Mouse (Mus musculus) kidney, embryonic 16.5 days (tissue): Measurements from ENCODE around the gene Car6. TPM values are rescaled to one million over a fixed set of nuclear protein-coding genes. Genes with fewer than 3 reads are reported as not detected.
A peak's percentile ranks its signal among the peaks of the same experiment; 100 is the strongest.

ENCODE experiments used
- ATAC-seq: fragments of 200-750 bp; cut with Nextera tagmentation; 2 replicates; pipeline ENCODE4 v1.8.0; 2017; ENCODE audit warnings: moderate TSS enrichment; ENCODE audit not compliant: low FRiP score, low TSS enrichment
- H3K27ac ChIP-seq: fragments of 300-500 bp; sonication (generic); 2 replicates; pipeline ENCODE4 v1.5.1; 2014; ENCODE audit warnings: low read length
- H3K27me3 ChIP-seq: fragments of 300-500 bp; sonication (generic); 2 replicates; pipeline ENCODE4 v1.6.1; 2014; ENCODE audit warnings: low read length, control low read depth, mixed read lengths; ENCODE audit not compliant: insufficient read depth
- H3K36me3 ChIP-seq: fragments of 300-500 bp; sonication (generic); 2 replicates; pipeline ENCODE4 v1.6.1; 2014; ENCODE audit warnings: low read length, control low read depth, mixed read lengths; ENCODE audit not compliant: insufficient read depth
- H3K4me1 ChIP-seq: fragments of 300-500 bp; sonication (generic); 2 replicates; pipeline ENCODE4 v1.6.1; 2014; ENCODE audit warnings: low read length, control low read depth, mixed read lengths; ENCODE audit not compliant: insufficient read depth
- H3K4me2 ChIP-seq: fragments of 300-500 bp; sonication (generic); replicated peaks from 2 replicates; pipeline ENCODE4 v1.6.1; 2014; ENCODE audit warnings: low read depth, low read length
- H3K4me3 ChIP-seq: fragments of 300-500 bp; sonication (generic); 2 replicates; pipeline ENCODE4 v1.5.1; 2014; ENCODE audit warnings: mild to moderate bottlenecking, low read length
- H3K9ac ChIP-seq: fragments of 300-500 bp; sonication (generic); replicated peaks from 2 replicates; pipeline ENCODE4 v1.6.1; 2014; ENCODE audit warnings: low read length
- H3K9me3 ChIP-seq: fragments of 300-500 bp; sonication (generic); 2 replicates; pipeline ENCODE4 v1.6.1; 2016; ENCODE audit warnings: low read length, control low read depth
- WGBS: fragments of 180-500 bp; shearing (Covaris S2); extraction: QIAGEN DNeasy Blood & Tissue Kit; methylation state at CpG from one replicate; pipeline ENCODE4 v1.1.7; 2014; 5-methylcytosine and 5-hydroxymethylcytosine counted together
- polyA plus RNA-seq: library from polyadenylated mRNA; unstranded; fragments of >200 nt; fragmentation: Nextera tagmentation; extraction: Ambion mirVana; gene quantifications from 2 replicates; pipeline ENCODE4 v1.2.1, GENCODE M21; 2015

Gene Car6
- polyA plus RNA-seq, 1 experiment from 2014 or later, result 0.29 TPM

DNA sequence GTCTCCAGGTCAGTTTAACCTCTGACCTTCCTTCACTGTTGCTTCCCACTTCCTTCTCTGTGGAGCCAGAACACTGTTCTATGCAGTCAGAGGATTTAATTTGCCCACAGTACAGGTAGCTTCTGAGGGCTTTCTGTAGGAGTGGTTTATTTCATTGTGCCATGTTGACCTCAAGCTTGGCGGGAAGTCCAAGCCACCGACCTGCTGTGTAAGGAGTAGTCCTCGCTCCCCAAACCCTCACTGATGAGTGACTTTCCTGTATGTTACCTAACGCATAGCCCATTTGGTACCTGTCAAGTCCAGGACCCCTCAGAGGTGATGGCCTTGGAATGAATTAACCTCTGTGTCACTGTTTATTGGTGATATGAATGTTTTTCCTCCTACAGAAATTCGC, 38.0 kb upstream of the Car6 start:
- no peak for ATAC-seq
- WGBS, result 26% methylated on average over 5 of the region's 5 CpGs
- H3K4me1 ChIP-seq, result peaks cover 45% of the 10 kb centered on the region
- H3K9me3 ChIP-seq, result no peaks in the 10 kb centered on the region
- H3K4me3 ChIP-seq, result peak overlapping the region; percentile 95
- peaks cover 45% of the 10 kb centered on the region for H3K36me3 ChIP-seq
- H3K27me3 ChIP-seq, result no peaks in the 10 kb centered on the region
- H3K9ac ChIP-seq, result peak overlapping the region; percentile 96
- H3K4me2 ChIP-seq, result peak overlapping the region; percentile 82
- H3K27ac ChIP-seq, result no peak overlapping the region

GRCm38 (mm10) chr4:150238433-150239086, 37.4 kb upstream of the Car6 start:
- 6% methylated on average over 3 of the region's 3 CpGs for WGBS
- H3K36me3 ChIP-seq, result peaks cover 40% of the 10 kb centered on the region
- peak overlapping the region; percentile 82 for H3K4me2 ChIP-seq
- no peaks in the 10 kb centered on the region for H3K9me3 ChIP-seq
- no peak for ATAC-seq
- H3K27ac ChIP-seq, result peak overlapping the region; percentile 99; the same call in 1 of the 2 replicates
- H3K9ac ChIP-seq, result peak overlapping the region; percentile 96
- H3K27me3 ChIP-seq, result no peaks in the 10 kb centered on the region
- peak overlapping the region; percentile 95 for H3K4me3 ChIP-seq
- peaks cover 45% of the 10 kb centered on the region for H3K4me1 ChIP-seq

GRCm38 (mm10) chr4:150237636-150238361, 36.7 kb upstream of the Car6 start:
- Histone ChIP-seq H3K27me3 (no peaks in the 10 kb centered on the region), H3K4me2 (peak overlapping the region; percentile 82), H3K4me1 (peaks cover 45% of the 10 kb centered on the region), H3K27ac (peak overlapping the region; percentile 99), H3K9ac (peak overlapping the region; percentile 96), H3K9me3 (no peaks in the 10 kb centered on the region), H3K4me3 (peak overlapping the region; percentile 95), H3K36me3 (peaks cover 32% of the 10 kb centered on the region)
- WGBS, result under 1% methylated on average over 21 of the region's 21 CpGs
- ATAC-seq, result no peak

DNA sequence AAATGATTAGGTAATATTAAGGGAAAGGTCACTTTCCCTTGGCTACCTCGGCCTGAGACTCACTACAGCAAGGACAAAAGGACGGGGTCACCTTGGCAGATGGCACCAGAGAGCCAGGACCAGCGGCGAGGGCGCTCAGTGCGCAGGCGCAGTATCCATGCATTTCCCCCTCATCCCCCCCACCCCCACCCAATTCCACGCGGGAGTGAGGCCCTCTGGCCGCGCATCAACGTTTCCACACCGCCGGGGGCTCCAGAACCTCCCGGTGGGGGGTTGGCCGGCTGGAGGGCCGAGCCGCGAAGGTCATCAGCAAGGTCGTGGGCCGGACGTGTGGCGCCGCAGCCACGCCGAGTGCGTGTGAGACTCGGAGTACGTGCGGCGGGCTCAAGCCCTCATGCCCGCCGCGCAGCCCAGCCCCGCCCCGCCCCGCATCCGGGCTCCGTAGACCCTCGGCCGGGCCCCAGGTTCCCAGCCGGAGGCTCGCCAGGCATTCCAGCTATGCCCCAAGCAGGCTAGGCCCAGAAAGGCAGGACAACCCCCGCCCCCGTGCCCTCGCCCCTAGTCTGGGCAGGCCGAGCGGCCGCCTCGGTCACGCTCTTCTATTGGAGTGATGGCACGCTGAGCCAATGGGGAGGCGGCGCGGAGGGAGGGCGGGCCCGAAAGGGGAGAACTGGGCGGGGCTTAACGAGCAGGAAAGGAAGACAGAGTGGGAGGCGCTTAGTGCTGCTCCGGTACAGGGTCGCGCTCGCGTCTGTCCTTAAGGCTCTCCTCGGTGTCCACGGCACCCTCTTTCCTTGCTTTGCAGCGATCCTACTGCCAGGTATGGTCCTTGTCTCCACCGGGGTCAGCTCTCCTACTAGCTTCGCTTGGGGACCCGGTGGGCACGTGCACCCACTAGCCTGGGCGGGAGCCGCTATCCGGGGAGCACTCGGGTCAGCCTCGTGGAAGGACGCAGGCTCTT, 35.7 kb upstream of the Car6 start, which contains the start of gene Eno1:
TSS of gene Eno1 (plus strand) at position 201 of the 961 bp plus-strand sequence.
- no peaks in the 10 kb centered on the region for H3K9me3 ChIP-seq
- H3K4me2 ChIP-seq, result peak within 1 kb of the TSS; percentile 82
- under 1% methylated on average over 72 of the region's 78 CpGs for WGBS
- no peaks in the 10 kb centered on the region for H3K27me3 ChIP-seq
- peak within 1 kb of the TSS; percentile 99 for H3K27ac ChIP-seq
- peak within 1 kb of the TSS; percentile 95 for H3K4me3 ChIP-seq
- H3K9ac ChIP-seq, result peak within 1 kb of the TSS; percentile 96
- ATAC-seq, result peak; percentile 99
- H3K36me3 ChIP-seq, result peaks cover 22% of the 10 kb centered on the region
- peaks cover 46% of the 10 kb centered on the region for H3K4me1 ChIP-seq

DNA sequence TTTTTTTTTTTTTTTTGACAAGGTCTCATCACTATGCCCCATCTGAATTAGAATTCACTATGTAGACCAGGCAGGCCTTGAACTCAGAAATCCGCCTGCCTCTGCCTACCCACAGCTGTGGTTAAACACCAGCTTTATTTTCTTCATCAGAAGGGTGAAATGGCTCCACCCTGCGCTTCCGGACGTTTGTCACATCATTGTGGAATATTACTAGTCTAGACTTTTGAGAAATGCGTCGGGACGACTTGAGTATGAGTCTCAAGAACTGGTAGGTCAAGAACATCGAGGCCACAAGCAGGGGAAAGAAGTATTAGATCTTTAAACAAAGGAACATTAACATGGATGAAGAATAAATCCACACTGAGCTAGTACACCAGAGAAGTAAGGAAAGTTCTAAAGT, 34.9 kb upstream of the Car6 start:
- Histone ChIP-seq H3K27me3 (no peaks in the 10 kb centered on the region), H3K4me3 (peak overlapping the region; percentile 95), H3K27ac (peak overlapping the region; percentile 99), H3K4me2 (peak overlapping the region; percentile 60), H3K9ac (peak overlapping the region; percentile 96), H3K4me1 (peaks cover 50% of the 10 kb centered on the region), H3K9me3 (no peaks in the 10 kb centered on the region), H3K36me3 (peaks cover 14% of the 10 kb centered on the region)
- 81% methylated on average over 8 of the region's 8 CpGs for WGBS
- ATAC-seq, result no peak

DNA sequence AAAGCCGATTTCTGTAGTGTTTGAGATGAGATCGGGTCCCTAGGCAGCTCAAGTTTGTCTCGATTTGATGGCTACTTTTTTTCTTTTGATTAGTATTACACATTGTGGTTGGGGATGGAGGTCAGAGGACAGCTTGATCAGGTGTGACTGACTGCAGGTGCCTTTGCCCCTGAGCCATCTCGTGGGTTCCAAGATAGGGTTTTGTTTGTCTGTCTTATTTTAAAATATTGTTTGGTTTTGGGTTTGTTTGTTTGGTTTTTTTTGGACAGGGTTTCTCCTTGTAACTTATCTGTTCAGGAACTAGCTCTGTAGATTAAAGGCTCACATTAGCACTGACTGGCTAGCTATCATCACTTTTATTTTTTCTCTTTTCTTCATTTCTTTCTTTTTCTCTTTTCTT, 34.5 kb upstream of the Car6 start:
- ATAC-seq, result no peak
- peaks cover 10% of the 10 kb centered on the region for H3K36me3 ChIP-seq
- H3K27me3 ChIP-seq, result no peaks in the 10 kb centered on the region
- H3K27ac ChIP-seq, result no peak overlapping the region; the same call in 1 of the 2 replicates
- H3K9me3 ChIP-seq, result no peaks in the 10 kb centered on the region
- H3K4me3 ChIP-seq, result no peak overlapping the region
- no peak overlapping the region for H3K4me2 ChIP-seq
- H3K4me1 ChIP-seq, result peaks cover 52% of the 10 kb centered on the region
- H3K9ac ChIP-seq, result no peak overlapping the region
- 72% methylated on average over 4 of the region's 4 CpGs for WGBS

- no peaks in the 10 kb centered on the region for H3K9me3 ChIP-seq
- 0 out of 2 replicates have a peak, but pooled peaks cover 3% of the 10 kb centered on the region for H3K36me3 ChIP-seq
- no peak overlapping the region for H3K9ac ChIP-seq
- no peaks in the 10 kb centered on the region for H3K27me3 ChIP-seq
- no peak overlapping the region for H3K4me2 ChIP-seq
- 36% methylated on average over 8 of the region's 8 CpGs for WGBS
- peaks cover 52% of the 10 kb centered on the region for H3K4me1 ChIP-seq
- ATAC-seq, result no peak
- H3K4me3 ChIP-seq, result no peak overlapping the region
- H3K27ac ChIP-seq, result peak overlapping the region; percentile 45
Measured at GRCm38 (mm10) chr4:150234599-150235327, 33.6 kb upstream of the Car6 start.

GRCm38 (mm10) chr4:150231871-150232270, 30.7 kb upstream of the Car6 start:
- ATAC-seq, result no peak
- no peaks in the 10 kb centered on the region for H3K9me3 ChIP-seq
- WGBS, result 42% methylated on average over 8 of the region's 8 CpGs
- H3K36me3 ChIP-seq, result no peaks in the 10 kb centered on the region
- H3K4me2 ChIP-seq, result no peak overlapping the region
- no peak overlapping the region for H3K9ac ChIP-seq
- H3K4me3 ChIP-seq, result no peak overlapping the region
- H3K4me1 ChIP-seq, result peaks cover 41% of the 10 kb centered on the region
- H3K27ac ChIP-seq, result no peak overlapping the region
- H3K27me3 ChIP-seq, result no peaks in the 10 kb centered on the region
